Mouse (Mus musculus) neural tube, embryonic 13.5 days (tissue): ENCODE data around the gene Zwilch. TPM values are rescaled to one million over a fixed set of nuclear protein-coding genes. Genes with fewer than 3 reads are reported as not detected.
"Not testable (repeated sequence)": the region's sequence is repeated elsewhere in the genome, so short reads cannot be mapped to it uniquely, and the experiment has no call there.

ENCODE experiments used
- ATAC-seq: fragments of 200-750 bp; cut with Nextera tagmentation; 2 replicates; pipeline ENCODE4 v1.8.0; 2017; ENCODE audit warnings: low read depth, mild to moderate bottlenecking, moderate TSS enrichment, moderate library complexity
- H3K27ac ChIP-seq: fragments of 300-500 bp; sonication (generic); replicated peaks from 2 replicates; pipeline ENCODE4 v1.5.1; 2015; ENCODE audit warnings: moderate library complexity, mild to moderate bottlenecking, inconsistent platforms
- H3K27me3 ChIP-seq: fragments of 300-500 bp; sonication (generic); 2 replicates; pipeline ENCODE4 v1.6.1; 2015; ENCODE audit warnings: mild to moderate bottlenecking, inconsistent platforms
- H3K36me3 ChIP-seq: fragments of 300-500 bp; sonication (generic); 2 replicates; pipeline ENCODE4 v1.6.1; 2015; ENCODE audit warnings: mild to moderate bottlenecking, inconsistent platforms
- H3K4me1 ChIP-seq: fragments of 300-500 bp; sonication (generic); replicated peaks from 2 replicates; pipeline ENCODE4 v1.6.1; 2015; ENCODE audit warnings: inconsistent platforms
- H3K4me2 ChIP-seq: fragments of 300-500 bp; sonication (generic); 2 replicates; pipeline ENCODE4 v1.6.1; 2015; ENCODE audit warnings: inconsistent platforms, mild to moderate bottlenecking, moderate library complexity
- H3K4me3 ChIP-seq: fragments of 300-500 bp; sonication (generic); 2 replicates; pipeline ENCODE4 v1.5.1; 2015; ENCODE audit warnings: mild to moderate bottlenecking, inconsistent platforms
- H3K9ac ChIP-seq: fragments of 300-500 bp; sonication (generic); 2 replicates; pipeline ENCODE4 v1.6.1; 2015; ENCODE audit warnings: moderate library complexity, mild to moderate bottlenecking, inconsistent platforms
- H3K9me3 ChIP-seq: fragments of 300-500 bp; sonication (generic); 2 replicates; pipeline ENCODE4 v1.6.1; 2016; ENCODE audit warnings: inconsistent platforms
- WGBS: fragments of 180-500 bp; shearing (Covaris S2); methylation state at CpG from one replicate; pipeline ENCODE4 v1.1.7; 2015; 5-methylcytosine and 5-hydroxymethylcytosine counted together
- polyA plus RNA-seq: library from polyadenylated mRNA; unstranded; fragments of >200 nt; fragmentation: Nextera tagmentation; extraction: Ambion mirVana; gene quantifications from 2 replicates; pipeline ENCODE4 v1.2.1, GENCODE M21; 2015

The Zwilch gene
- polyA plus RNA-seq, 1 experiment from 2014 or later: 5.0 TPM

DNA sequence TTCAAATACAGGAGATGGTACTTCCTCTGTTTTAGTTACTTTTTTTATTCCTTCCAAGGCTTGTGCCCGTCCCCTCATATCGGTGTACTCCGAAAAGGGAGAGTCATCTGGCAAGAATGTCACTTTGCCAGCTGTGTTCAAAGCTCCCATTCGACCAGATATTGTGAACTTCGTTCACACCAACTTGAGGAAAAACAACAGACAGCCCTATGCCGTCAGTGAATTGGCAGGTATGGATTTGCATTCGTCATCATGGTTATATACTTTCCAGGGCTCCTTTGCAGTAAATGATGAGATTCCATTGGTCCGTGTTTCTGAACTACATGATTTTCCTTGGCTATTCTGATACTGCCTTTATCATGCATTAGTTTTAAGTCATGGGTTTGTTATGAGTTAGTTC lies 1.9 kb upstream of the Zwilch start:
- Histone ChIP-seq H3K9ac (no peak overlapping the region), H3K27me3 (no peaks in the 10 kb centered on the region), H3K9me3 (no peaks in the 10 kb centered on the region), H3K4me2 (peak overlapping the region; percentile 94), H3K4me1 (peaks cover 33% of the 10 kb centered on the region), H3K27ac (no peak overlapping the region), H3K36me3 (peaks cover 41% of the 10 kb centered on the region), H3K4me3 (peak overlapping the region; percentile 77)
- no peak for ATAC-seq
- 72% methylated on average over 8 of the region's 8 CpGs for WGBS

DNA sequence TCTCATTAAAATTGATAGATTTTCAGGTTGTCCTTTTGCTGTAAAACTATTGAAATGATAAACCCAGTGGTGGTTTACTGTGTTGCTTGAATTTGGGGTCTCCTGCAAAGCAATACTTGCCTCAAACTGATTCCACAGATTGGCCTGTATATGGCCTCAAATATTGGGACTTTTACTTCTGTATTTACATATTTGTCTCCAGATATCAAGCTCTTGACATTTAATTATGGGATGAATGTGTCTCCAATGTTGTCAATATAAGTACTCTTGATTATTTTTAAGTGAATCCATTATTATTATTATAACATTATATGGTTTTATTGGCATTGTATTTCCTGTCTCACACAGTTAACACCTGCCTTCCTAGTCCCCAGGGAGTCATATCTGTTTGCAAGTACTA lies 1.4 kb upstream of the Zwilch start:
- no peak for ATAC-seq
- Histone ChIP-seq H3K36me3 (peaks cover 41% of the 10 kb centered on the region), H3K4me1 (peaks cover 30% of the 10 kb centered on the region), H3K9ac (peak overlapping the region; percentile 84), H3K4me2 (peak overlapping the region; percentile 94), H3K4me3 (peak overlapping the region; percentile 77), H3K27ac (no peak overlapping the region), H3K27me3 (no peaks in the 10 kb centered on the region), H3K9me3 (no peaks in the 10 kb centered on the region)

DNA sequence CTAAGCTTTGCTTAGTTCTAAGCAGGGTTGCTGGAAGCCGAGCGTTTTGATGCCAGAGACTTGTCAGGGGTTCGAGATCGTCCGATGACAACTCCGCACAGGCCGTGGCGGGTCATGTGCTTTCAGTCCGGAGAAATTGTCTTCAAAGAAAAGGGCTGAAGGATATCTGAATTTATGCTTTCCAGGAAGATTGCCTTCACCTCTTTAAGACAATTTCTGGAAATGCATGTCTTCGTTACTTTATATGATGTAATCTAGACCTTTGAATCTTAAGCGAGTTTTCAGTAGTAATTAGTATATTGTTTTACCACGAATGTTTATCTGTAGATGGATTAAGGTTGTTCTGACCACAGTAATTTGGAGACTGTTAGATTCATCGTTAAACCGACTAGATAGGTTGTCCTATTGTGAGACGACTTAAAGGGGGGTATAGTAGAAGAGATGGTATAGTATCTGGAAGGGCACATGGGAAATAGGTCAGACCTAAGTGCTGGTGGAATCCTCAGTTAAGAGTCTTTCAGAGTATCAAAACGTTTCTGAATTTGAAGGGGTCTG lies 839 bp upstream of the Zwilch start:
- peak overlapping the region; percentile 81 for H3K27ac ChIP-seq
- H3K4me1 ChIP-seq: peaks cover 28% of the 10 kb centered on the region
- H3K27me3 ChIP-seq: no peaks in the 10 kb centered on the region
- ATAC-seq: no peak
- WGBS: under 1% methylated on average over 16 of the region's 16 CpGs
- H3K36me3 ChIP-seq: peaks cover 41% of the 10 kb centered on the region
- no peaks in the 10 kb centered on the region for H3K9me3 ChIP-seq
- H3K9ac ChIP-seq: peak overlapping the region; percentile 84
- H3K4me3 ChIP-seq: peak overlapping the region; percentile 77
- H3K4me2 ChIP-seq: peak overlapping the region; percentile 94

GRCm38 (mm10) chr9:64172145-64172815 lies 624 bp downstream of the Zwilch start:
- peak overlapping the region; percentile 84 for H3K9ac ChIP-seq
- H3K27ac ChIP-seq: peak overlapping the region; percentile 81
- no peak; the same call in 1 of the 2 replicates for ATAC-seq
- H3K9me3 ChIP-seq: no peaks in the 10 kb centered on the region
- peaks cover 24% of the 10 kb centered on the region for H3K4me1 ChIP-seq
- H3K4me3 ChIP-seq: peak overlapping the region; percentile 77
- no peaks in the 10 kb centered on the region for H3K27me3 ChIP-seq
- peaks cover 26% of the 10 kb centered on the region for H3K36me3 ChIP-seq
- peak overlapping the region; percentile 94 for H3K4me2 ChIP-seq
- 3% methylated on average over 18 of the region's 18 CpGs for WGBS

DNA sequence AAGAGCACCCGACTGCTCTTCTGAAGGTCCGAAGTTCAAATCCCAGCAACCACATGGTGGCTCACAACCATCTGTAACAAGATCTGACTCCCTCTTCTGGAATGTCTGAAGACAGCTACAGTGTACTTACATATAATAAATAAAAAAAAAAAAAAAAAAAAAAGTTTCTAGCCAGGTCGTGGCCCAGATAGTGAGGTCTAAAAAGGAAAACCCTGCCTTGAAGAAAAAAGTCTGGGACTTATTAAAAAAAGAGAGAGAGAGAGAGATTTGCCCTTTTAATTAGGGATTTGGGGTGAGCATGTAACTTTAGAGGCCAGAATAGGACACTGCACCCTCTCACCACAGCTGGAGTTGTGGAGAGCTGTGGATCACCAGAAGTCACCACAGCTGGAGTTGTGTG lies 2.9 kb downstream of the Zwilch start:
- not testable (repeated sequence) for H3K27me3 ChIP-seq, H3K4me3 ChIP-seq, H3K9ac ChIP-seq, H3K4me2 ChIP-seq, ATAC-seq, H3K9me3 ChIP-seq, H3K36me3 ChIP-seq, H3K27ac ChIP-seq
- H3K4me1 ChIP-seq: peaks cover 19% of the 10 kb centered on the region
- 90% methylated on average over 3 of the region's 3 CpGs for WGBS

- no peak overlapping the region for H3K4me3 ChIP-seq
- WGBS: 90% methylated on average over 5 of the region's 5 CpGs
- no peaks in the 10 kb centered on the region for H3K4me1 ChIP-seq
- H3K36me3 ChIP-seq: peaks cover 20% of the 10 kb centered on the region
- no peaks in the 10 kb centered on the region for H3K9me3 ChIP-seq
- H3K4me2 ChIP-seq: no peak overlapping the region
- H3K27ac ChIP-seq: no peak overlapping the region
- no peak for ATAC-seq
- no peak overlapping the region for H3K9ac ChIP-seq
- no peaks in the 10 kb centered on the region for H3K27me3 ChIP-seq
These were observed 12.4 kb downstream of the Zwilch start for GRCm38 (mm10) chr9:64160471-64160870.

DNA sequence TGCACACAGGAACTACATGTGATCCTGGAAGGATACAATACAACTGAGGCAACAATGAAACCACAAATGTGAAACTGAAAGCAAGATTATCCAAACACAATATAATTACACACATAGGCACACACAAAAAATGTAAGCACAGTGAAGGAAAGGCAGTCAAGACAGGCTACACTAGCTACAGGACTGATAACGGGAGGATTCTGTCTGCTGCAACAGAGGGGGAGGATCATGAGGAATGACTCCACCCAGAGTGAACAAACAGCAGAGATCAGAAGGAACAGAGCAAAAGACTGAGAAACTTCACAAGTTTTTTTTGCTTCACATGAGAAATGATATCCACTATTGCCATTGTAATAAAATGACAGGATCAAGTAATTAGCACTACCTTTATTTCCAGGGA lies 16.3 kb downstream of the Zwilch start:
- H3K27ac ChIP-seq: no peak overlapping the region
- ATAC-seq: no peak
- peaks cover 12% of the 10 kb centered on the region; the same call in 1 of the 2 replicates for H3K36me3 ChIP-seq
- no peak overlapping the region for H3K4me2 ChIP-seq
- no peaks in the 10 kb centered on the region for H3K27me3 ChIP-seq
- H3K4me3 ChIP-seq: no peak overlapping the region
- H3K4me1 ChIP-seq: no peaks in the 10 kb centered on the region
- no peak overlapping the region for H3K9ac ChIP-seq
- H3K9me3 ChIP-seq: no peaks in the 10 kb centered on the region
- WGBS: 94% methylated on average over 1 of the region's 1 CpGs

DNA sequence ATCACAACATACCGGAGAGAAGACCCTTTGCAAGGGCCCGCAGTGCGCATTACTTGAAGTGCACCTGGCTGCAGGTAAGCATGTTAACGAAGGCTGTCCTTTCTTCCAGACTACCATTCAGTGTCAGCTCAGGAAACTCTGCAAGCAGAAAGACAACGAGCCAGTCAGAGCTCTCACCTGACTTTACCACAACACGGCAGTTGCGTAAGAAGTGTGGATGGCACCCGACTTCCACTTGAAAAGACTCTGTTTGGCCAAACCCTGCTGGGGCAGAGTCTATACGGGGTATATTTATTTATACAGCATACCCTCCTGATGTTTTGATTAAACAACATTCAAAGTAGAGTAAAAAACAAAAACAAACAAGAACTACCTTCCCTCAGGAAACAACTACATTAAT lies 33.0 kb downstream of the Zwilch start:
- Histone ChIP-seq H3K4me2 (no peak overlapping the region), H3K4me3 (no peak overlapping the region), H3K36me3 (no peaks in the 10 kb centered on the region), H3K4me1 (no peaks in the 10 kb centered on the region), H3K9me3 (no peaks in the 10 kb centered on the region), H3K27ac (no peak overlapping the region), H3K9ac (no peak overlapping the region), H3K27me3 (no peaks in the 10 kb centered on the region)
- no peak for ATAC-seq
- 91% methylated on average over 9 of the region's 9 CpGs for WGBS

DNA sequence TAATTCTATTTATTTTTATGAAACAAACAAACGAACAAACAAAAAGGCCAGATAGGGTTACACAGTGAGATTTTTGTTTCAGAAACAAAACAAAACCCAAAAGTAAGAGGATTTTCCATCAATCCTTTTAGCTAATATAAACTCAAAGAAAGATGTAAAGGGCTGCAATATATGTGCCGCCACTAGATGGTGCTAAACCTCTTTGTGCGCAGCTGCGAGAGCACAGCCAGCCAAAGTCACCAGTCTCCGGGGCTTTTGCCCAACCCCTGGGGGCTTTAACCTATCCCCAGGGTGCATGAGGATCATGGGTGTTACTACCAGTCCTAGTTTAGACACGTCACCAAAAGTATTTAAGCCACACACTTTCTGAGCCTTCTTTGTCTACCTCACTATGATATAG lies 34.0 kb downstream of the Zwilch start:
- not testable (repeated sequence) for H3K4me3 ChIP-seq, H3K27ac ChIP-seq, H3K4me2 ChIP-seq, H3K4me1 ChIP-seq, ATAC-seq, H3K36me3 ChIP-seq, H3K9me3 ChIP-seq, H3K27me3 ChIP-seq, H3K9ac ChIP-seq
- WGBS: 8% methylated on average over 6 of the region's 6 CpGs

GRCm38 (mm10) chr9:64131623-64132022 lies 41.3 kb downstream of the Zwilch start:
- ATAC-seq: no peak
- H3K4me2 ChIP-seq: no peak overlapping the region
- no peaks in the 10 kb centered on the region for H3K9me3 ChIP-seq
- no peaks in the 10 kb centered on the region for H3K4me1 ChIP-seq
- 81% methylated on average over 6 of the region's 6 CpGs for WGBS
- H3K36me3 ChIP-seq: no peaks in the 10 kb centered on the region
- H3K9ac ChIP-seq: no peak overlapping the region
- H3K4me3 ChIP-seq: no peak overlapping the region
- H3K27ac ChIP-seq: no peak overlapping the region
- no peaks in the 10 kb centered on the region for H3K27me3 ChIP-seq

DNA sequence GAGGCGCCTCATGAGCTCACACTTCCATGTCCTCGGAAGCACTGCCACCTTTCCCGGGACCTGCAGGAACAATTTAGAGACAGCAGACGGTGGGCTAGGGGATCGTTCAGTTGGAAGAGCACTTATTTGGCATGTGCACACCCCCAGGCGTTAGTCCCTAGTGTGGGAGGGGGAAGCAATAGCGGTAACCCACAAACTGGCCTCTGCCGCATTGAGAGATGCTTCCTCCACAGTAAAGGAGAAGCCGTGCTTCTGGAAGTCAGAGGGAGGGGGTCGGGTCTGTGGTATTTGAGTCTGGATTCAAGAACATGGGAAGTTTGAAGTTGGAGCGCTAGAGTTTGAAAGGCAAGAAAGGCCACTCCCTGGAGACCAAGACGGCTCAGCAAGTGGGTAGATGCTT lies 46.8 kb downstream of the Zwilch start:
- ATAC-seq: no peak
- no peak overlapping the region for H3K4me2 ChIP-seq
- H3K27ac ChIP-seq: no peak overlapping the region
- WGBS: 72% methylated on average over 12 of the region's 12 CpGs
- no peak overlapping the region for H3K4me3 ChIP-seq
- H3K36me3 ChIP-seq: no peaks in the 10 kb centered on the region
- no peaks in the 10 kb centered on the region for H3K4me1 ChIP-seq
- H3K27me3 ChIP-seq: no peaks in the 10 kb centered on the region
- no peak overlapping the region for H3K9ac ChIP-seq
- no peaks in the 10 kb centered on the region for H3K9me3 ChIP-seq

- no peaks in the 10 kb centered on the region for H3K27me3 ChIP-seq
- no peak for ATAC-seq
- WGBS: 75% methylated on average over 3 of the region's 3 CpGs
- H3K4me1 ChIP-seq: no peaks in the 10 kb centered on the region
- no peak overlapping the region for H3K4me3 ChIP-seq
- no peak overlapping the region for H3K4me2 ChIP-seq
- H3K27ac ChIP-seq: no peak overlapping the region
- H3K9ac ChIP-seq: no peak overlapping the region
- H3K9me3 ChIP-seq: no peaks in the 10 kb centered on the region
- H3K36me3 ChIP-seq: no peaks in the 10 kb centered on the region
These were observed 47.6 kb downstream of the Zwilch start for GRCm38 (mm10) chr9:64125307-64125706.

DNA sequence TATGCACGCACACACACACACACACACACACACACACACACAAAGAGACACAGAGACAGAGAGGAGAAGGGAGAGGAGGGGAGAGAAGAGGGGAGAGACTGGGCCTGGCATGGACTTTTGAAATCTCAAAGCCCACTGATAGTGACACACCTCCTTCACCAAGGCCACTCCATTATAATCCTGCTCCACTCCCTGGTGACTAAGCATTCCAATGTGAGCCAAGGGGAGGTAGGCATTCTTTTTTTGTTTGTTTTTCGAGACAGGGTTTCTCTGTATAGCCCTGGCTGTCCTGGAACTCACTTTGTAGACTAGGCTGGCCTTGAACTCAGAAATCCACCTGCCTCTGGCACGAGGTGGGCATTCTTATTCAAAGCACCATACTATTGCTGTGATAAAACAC lies 48.1 kb downstream of the Zwilch start:
- not testable (repeated sequence) for H3K27me3 ChIP-seq, H3K9me3 ChIP-seq, H3K4me2 ChIP-seq, H3K4me1 ChIP-seq, H3K27ac ChIP-seq, H3K9ac ChIP-seq, H3K36me3 ChIP-seq, H3K4me3 ChIP-seq, ATAC-seq
- 59% methylated on average over 3 of the region's 3 CpGs for WGBS
